Mouse (Mus musculus): ENCODE data around the gene Kif24.

DNA sequence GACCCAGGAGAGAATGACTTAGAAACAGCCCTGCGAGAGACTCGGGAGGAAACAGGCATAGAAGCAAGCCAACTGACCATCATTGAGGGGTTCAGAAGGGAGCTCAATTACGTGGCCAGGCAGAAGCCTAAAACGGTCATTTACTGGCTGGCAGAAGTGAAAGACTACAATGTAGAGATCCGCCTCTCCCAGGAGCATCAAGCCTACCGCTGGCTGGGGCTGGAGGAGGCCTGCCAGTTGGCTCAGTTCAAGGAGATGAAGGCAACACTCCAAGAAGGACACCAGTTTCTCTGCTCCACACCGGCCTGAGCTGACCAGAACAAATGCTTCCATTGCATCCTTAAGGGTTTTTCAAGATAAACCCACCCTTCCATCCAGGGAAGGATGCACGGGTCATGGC lies 15.6 kb upstream of the Kif24 start:
- TF ChIP-seq CTCF (conservative IDR thresholded peaks at IDR 0.05; ENCODE audit: low read length) = no peak
- TF ChIP-seq NANOG (IDR thresholded peaks at IDR 0.05; ENCODE audit: borderline replicate concordance, low read length) = no peak
